Mouse (Mus musculus) heart, postnatal 0 days (tissue): ENCODE results near the gene Pdzd2.

ENCODE experiments used
- CTCF ChIP-seq: IDR thresholded peaks from 2 replicates; pipeline ENCODE4 v1.5.1; 2016; ENCODE audit warnings: antibody characterized with exemption, control low read depth, low read depth
- EP300 ChIP-seq: IDR thresholded peaks from 2 replicates; pipeline ENCODE4 v1.6.1; 2016; ENCODE audit warnings: antibody characterized with exemption, low read depth

GRCm38 (mm10) chr15:12766848-12767247 lies 27.1 kb upstream of the Pdzd2 start:
- TF ChIP-seq EP300: no peak
- TF ChIP-seq CTCF: no peak
